Mouse (Mus musculus): Measurements from ENCODE around the gene Cgref1. TPM values are rescaled to one million over a fixed set of nuclear protein-coding genes. Genes with fewer than 3 reads are reported as not detected.

Cgref1 gene
- polyA plus RNA-seq, 1 experiment, result 0.69 TPM

- TF ChIP-seq POLR2A (IDR thresholded peaks at IDR 0.05; ENCODE audit: control insufficient read depth, low read depth, low read length) (no peak), CTCF (IDR thresholded peaks at IDR 0.05; ENCODE audit: control insufficient read depth, insufficient read depth, insufficient replicate concordance, low read depth, low read length) (no peak)
- no peak overlapping the region for H3K27ac ChIP-seq (ENCODE audit: control insufficient read depth, insufficient read depth, low read depth, low read length)
- H3K27me3 ChIP-seq (ENCODE audit: control insufficient read depth, insufficient read depth, low read length), result no peaks in the 10 kb centered on the region
- no peak overlapping the region for H3K4me3 ChIP-seq (ENCODE audit: control insufficient read depth, low read depth, low read length)
- peaks cover 21% of the 10 kb centered on the region for H3K4me1 ChIP-seq (ENCODE audit: control insufficient read depth, insufficient read depth, low read length)
- no peaks in the 10 kb centered on the region for H3K36me3 ChIP-seq (ENCODE audit: control insufficient read depth, insufficient read depth, low read length)
Observed at GRCm38 (mm10) chr5:30922581-30923041, 22.8 kb downstream of the Cgref1 start.

- TF ChIP-seq POLR2A (IDR thresholded peaks at IDR 0.05; ENCODE audit: control insufficient read depth, low read depth, low read length), result no peak; the same call in 1 of the 2 replicates
- TF ChIP-seq CTCF (IDR thresholded peaks at IDR 0.05; ENCODE audit: control insufficient read depth, insufficient read depth, insufficient replicate concordance, low read depth, low read length), result peak; percentile 94
- Histone ChIP-seq H3K4me1 (ENCODE audit: control insufficient read depth, insufficient read depth, low read length) (peaks cover 21% of the 10 kb centered on the region), H3K36me3 (ENCODE audit: control insufficient read depth, insufficient read depth, low read length) (no peaks in the 10 kb centered on the region), H3K27ac (ENCODE audit: control insufficient read depth, insufficient read depth, low read depth, low read length) (peak within 1 kb of the TSS; percentile 78), H3K4me3 (ENCODE audit: control insufficient read depth, low read depth, low read length) (peak within 1 kb of the TSS; percentile 94), H3K27me3 (ENCODE audit: control insufficient read depth, insufficient read depth, low read length) (no peaks in the 10 kb centered on the region)
Observed at GRCm38 (mm10) chr5:30921256-30922033, 23.9 kb downstream of the Cgref1 start, which contains the start of gene Khk. Gene Khk (plus strand): TSS chr5:30921431.

- H3K27me3 ChIP-seq (ENCODE audit: control insufficient read depth, insufficient read depth, low read length), result no peaks in the 10 kb centered on the region
- H3K4me1 ChIP-seq (ENCODE audit: control insufficient read depth, insufficient read depth, low read length), result peaks cover 21% of the 10 kb centered on the region
- no peaks in the 10 kb centered on the region for H3K36me3 ChIP-seq (ENCODE audit: control insufficient read depth, insufficient read depth, low read length)
- no peak overlapping the region for H3K27ac ChIP-seq (ENCODE audit: control insufficient read depth, insufficient read depth, low read depth, low read length)
- peak overlapping the region; percentile 78 for H3K4me3 ChIP-seq (ENCODE audit: control insufficient read depth, low read depth, low read length)
- 0 out of 2 replicates have a peak, but pooled peaks have one; percentile 23 for TF ChIP-seq CTCF (IDR thresholded peaks at IDR 0.05; ENCODE audit: control insufficient read depth, insufficient read depth, insufficient replicate concordance, low read depth, low read length)
- 0 out of 2 replicates have a peak, but pooled peaks have one; percentile 19 for TF ChIP-seq POLR2A (IDR thresholded peaks at IDR 0.05; ENCODE audit: control insufficient read depth, low read depth, low read length)
Observed at GRCm38 (mm10) chr5:30920621-30921020, 24.8 kb downstream of the Cgref1 start.

- H3K27me3 ChIP-seq (ENCODE audit: control insufficient read depth, insufficient read depth, low read length), result no peaks in the 10 kb centered on the region
- no peak overlapping the region for H3K27ac ChIP-seq (ENCODE audit: control insufficient read depth, insufficient read depth, low read depth, low read length)
- TF ChIP-seq POLR2A (IDR thresholded peaks at IDR 0.05; ENCODE audit: control insufficient read depth, low read depth, low read length) (no peak; the same call in 1 of the 2 replicates), CTCF (IDR thresholded peaks at IDR 0.05; ENCODE audit: control insufficient read depth, insufficient read depth, insufficient replicate concordance, low read depth, low read length) (no peak)
- no peaks in the 10 kb centered on the region for H3K36me3 ChIP-seq (ENCODE audit: control insufficient read depth, insufficient read depth, low read length)
- peaks cover 21% of the 10 kb centered on the region for H3K4me1 ChIP-seq (ENCODE audit: control insufficient read depth, insufficient read depth, low read length)
- H3K4me3 ChIP-seq (ENCODE audit: control insufficient read depth, low read depth, low read length), result peak overlapping the region; percentile 78
Observed at GRCm38 (mm10) chr5:30919831-30920614, 25.4 kb downstream of the Cgref1 start.

- Histone ChIP-seq H3K4me3 (ENCODE audit: control insufficient read depth, low read depth, low read length) (no peak overlapping the region), H3K36me3 (ENCODE audit: control insufficient read depth, insufficient read depth, low read length) (no peaks in the 10 kb centered on the region), H3K27ac (ENCODE audit: control insufficient read depth, insufficient read depth, low read depth, low read length) (no peak overlapping the region), H3K27me3 (ENCODE audit: control insufficient read depth, insufficient read depth, low read length) (no peaks in the 10 kb centered on the region), H3K4me1 (ENCODE audit: control insufficient read depth, insufficient read depth, low read length) (peaks cover 23% of the 10 kb centered on the region)
- TF ChIP-seq POLR2A (IDR thresholded peaks at IDR 0.05; ENCODE audit: control insufficient read depth, low read depth, low read length) (no peak), CTCF (IDR thresholded peaks at IDR 0.05; ENCODE audit: control insufficient read depth, insufficient read depth, insufficient replicate concordance, low read depth, low read length) (no peak)
Observed at GRCm38 (mm10) chr5:30918691-30919090, 26.7 kb downstream of the Cgref1 start.

- H3K36me3 ChIP-seq (ENCODE audit: control insufficient read depth, insufficient read depth, low read length), result no peaks in the 10 kb centered on the region
- H3K27me3 ChIP-seq (ENCODE audit: control insufficient read depth, insufficient read depth, low read length), result no peaks in the 10 kb centered on the region
- peaks cover 23% of the 10 kb centered on the region for H3K4me1 ChIP-seq (ENCODE audit: control insufficient read depth, insufficient read depth, low read length)
- no peak overlapping the region for H3K27ac ChIP-seq (ENCODE audit: control insufficient read depth, insufficient read depth, low read depth, low read length)
- H3K4me3 ChIP-seq (ENCODE audit: control insufficient read depth, low read depth, low read length), result no peak overlapping the region
- TF ChIP-seq POLR2A (IDR thresholded peaks at IDR 0.05; ENCODE audit: control insufficient read depth, low read depth, low read length), result no peak
Observed at GRCm38 (mm10) chr5:30917891-30918670, 27.3 kb downstream of the Cgref1 start.

Data from testis, adult 2 months (tissue).